Mouse (Mus musculus): ENCODE data around the gene Frmpd1.

DNA sequence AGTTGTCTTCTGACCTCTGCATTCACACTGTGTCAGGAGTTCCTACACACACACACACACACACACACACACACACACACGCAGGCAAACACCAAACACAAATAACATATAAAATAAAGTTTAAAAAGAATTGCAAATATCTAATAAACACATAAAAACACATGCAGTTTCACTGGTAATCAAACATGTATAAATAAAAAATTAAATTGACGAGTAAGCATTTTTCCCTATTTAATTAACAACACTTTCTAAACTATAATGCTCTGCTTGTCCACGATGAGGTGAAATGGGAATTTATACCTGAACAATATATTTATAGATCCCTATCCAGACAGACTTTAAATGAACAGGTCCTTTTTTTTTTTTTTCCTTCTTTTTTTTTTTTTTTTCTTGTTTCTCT is 18.7 kb upstream of the Frmpd1 start:
- no peak for TF ChIP-seq CTCF (IDR thresholded peaks at IDR 0.05; ENCODE audit: low read depth, low read length)
- TF ChIP-seq POLR2A (IDR thresholded peaks at IDR 0.05; ENCODE audit: borderline replicate concordance, low read depth, low read length): no peak
